Mouse (Mus musculus) right cerebral cortex, postnatal 4 days (tissue): ENCODE measurements around the gene Dvl3.
A peak's percentile ranks its signal among the peaks of the same experiment; 100 is the strongest.

Experiments
- DNase-seq: peaks from one replicate; pipeline ENCODE4 v3.0.0-alpha.2; 2022

The Dvl3 gene

DNA sequence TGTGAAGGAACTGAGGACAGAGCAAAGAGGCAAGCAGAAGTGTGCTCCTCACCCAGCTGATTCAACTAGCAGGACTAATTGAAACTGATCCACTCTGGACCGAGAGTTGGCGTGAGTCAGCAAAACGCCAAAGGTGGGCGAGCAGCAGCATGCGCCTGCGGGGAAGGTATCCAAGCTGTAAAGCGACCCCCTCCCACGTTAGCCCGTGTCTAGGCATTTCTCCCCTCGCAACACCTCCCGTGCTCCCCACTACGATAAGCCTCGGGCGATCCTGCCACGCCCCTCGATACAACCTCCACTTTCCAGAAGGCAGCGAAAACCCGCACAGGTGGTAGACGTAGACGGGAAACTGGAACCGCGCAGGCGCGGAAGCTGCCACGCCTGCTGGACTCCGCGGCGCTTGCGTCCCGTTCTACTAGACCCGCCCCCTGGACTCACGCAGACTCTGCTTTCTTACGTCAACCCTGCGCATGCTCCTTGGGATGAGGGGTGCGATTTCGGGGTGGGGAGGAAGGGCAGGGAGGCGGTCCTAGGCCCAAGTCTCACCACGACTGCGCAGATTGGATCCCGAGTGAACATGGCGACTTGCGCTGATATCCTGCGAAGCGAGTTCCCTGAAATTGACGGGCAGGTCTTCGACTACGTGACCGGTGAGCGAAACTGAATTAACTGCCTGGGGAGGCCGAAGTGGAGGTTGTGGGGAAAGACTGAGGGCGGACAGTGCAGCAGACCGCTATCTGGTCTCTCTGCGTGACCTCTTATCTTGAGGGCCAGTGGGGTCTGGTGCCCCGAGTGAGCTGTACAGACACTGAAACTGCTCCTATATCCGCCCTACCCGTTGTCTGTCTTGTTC, 31.5 kb downstream of the Dvl3 start, which contains the start of gene Abcf3:
Gene Abcf3 (plus strand): TSS at position 482 of the 853 bp plus-strand sequence.
- DNase-seq = peak; percentile 95

- no peak for DNase-seq
These were observed 32.4 kb downstream of the Dvl3 start for GRCm38 (mm10) chr16:20549161-20549560.

- no peak for DNase-seq
These were observed 34.9 kb downstream of the Dvl3 start for GRCm38 (mm10) chr16:20551691-20552090.

DNA sequence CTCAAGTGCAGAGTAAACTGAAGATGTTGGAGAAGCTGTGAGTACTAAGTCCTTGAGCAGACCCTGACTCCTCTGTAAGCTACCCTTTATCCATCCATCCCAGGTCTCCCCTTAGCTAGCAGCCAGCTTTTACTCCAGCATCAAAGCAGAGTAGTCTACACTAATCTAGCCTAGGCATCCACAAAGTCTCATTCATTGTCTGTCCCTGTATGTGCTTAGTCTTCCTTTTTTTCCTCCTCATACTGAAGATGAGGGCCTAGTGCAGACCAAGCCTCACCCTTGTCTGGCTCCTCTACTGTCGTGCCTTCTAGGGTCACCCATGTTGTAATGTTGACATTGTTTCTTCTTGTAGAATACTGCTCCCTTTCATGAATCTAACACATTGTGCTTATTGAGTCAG, 35.8 kb downstream of the Dvl3 start:
- no peak for DNase-seq

DNA sequence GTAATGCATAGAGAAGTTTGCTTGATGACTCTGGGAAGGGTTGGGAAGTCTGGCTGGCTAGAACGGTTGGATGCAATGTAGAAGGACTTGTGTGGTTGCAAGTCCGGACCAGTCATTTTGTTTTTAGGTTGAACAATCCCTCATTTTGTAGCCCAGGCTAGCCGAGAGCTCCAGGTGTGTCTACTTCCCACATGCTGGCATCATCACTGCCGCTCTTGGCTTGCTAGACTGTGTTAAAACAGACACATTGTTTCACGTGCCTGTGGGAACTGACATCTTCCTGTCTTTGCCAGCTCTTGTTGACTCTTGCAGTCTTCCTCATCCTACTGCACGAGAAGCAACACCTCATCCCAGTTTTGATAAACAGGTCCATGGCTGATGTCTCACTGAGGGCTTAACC, 38.2 kb downstream of the Dvl3 start:
- no peak for DNase-seq

- DNase-seq = no peak
These were observed 40.6 kb downstream of the Dvl3 start for GRCm38 (mm10) chr16:20557381-20557780.

GRCm38 (mm10) chr16:20565075-20565474, 48.3 kb downstream of the Dvl3 start:
- DNase-seq = no peak
